Mouse (Mus musculus) forelimb bud, embryonic 11.5 days (tissue): ENCODE results near the gene Ccr9.

Experiments
- DNase-seq: peaks from one replicate; pipeline ENCODE4 v3.0.0-alpha.2; 2012; ENCODE audit warnings: low read depth, low spot score

Gene Ccr9

DNA sequence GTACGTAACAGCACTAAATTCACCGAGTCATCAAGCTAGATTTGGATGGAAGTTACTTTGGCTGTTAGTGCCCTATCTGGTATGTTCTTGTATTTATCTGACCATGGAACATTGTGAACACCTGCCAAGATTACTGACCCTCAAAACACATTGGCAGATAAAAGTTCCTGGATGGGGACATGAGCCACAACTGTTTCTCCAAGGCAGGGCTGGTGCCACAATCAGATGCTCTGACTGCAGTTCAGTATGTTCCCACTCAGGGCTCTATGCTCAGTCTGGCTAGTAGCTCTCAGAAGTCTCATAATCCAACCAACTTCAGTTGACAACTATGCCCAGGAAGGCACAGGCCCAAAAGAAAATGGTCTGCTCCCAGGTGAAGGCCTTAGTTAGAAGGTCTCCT, 124.2 kb downstream of the Ccr9 start:
- no peak for DNase-seq

DNA sequence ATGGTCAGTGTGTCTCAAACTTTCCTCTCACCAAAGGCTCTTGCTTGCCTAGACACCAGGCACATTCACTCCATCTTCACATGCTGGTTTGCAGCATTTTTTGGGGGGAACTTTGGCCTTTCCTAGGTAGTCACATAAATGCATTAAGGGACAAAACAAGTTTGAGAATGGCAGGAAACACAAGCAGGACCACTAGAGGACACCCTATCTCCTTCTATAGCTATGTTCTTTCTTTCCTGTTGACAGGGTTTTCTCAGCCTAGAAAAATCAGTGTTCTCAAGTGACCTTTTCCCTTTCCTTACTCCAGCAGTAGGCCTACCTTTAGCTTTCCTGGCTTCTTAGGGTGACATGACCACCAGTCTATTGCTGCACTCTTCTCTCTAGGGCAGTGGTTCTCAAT, 124.7 kb downstream of the Ccr9 start:
- no peak for DNase-seq

DNA sequence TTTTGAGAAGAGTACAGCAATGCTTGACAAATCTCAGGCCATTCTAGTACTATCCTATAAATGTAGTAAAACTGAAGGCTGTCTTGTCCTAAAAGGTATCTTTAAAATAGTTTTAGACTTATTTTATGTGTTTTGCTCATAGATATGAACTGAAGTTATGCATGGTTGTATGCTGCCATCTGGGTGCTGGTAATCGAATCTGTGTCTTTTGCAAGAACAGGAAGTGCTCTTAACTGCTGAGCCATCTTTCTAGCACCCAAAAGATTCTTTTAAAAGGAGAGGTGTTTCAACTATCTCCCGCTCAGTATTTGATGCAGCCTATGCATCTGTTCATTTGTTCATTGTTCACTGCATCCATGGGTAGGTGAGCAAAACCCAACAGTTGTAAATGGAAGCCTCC, 127.0 kb downstream of the Ccr9 start:
- no peak for DNase-seq

DNA sequence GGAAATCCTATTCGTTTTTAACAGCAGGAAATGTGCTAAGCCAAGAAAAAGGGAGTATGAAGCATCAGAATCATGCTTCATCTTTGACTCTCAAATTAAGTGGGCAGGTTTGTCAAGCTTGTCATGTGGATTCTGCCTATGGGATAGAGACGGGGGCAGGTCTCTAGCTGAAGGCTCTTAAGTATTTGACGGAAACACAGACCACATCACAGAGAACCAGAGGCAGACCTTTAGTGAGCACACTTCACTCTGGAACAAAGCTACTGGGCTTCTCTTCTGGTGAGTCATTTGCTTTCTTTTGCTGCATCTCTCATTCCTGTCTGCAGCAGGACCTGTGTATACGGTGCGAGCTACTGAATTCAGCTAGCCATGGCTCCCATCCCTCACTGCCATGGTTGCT, 128.0 kb downstream of the Ccr9 start, which contains the start of gene Cxcr6:
Cxcr6 (plus strand) TSS at position 209 of the 400 bp plus-strand sequence.
- DNase-seq, result no peak

DNA sequence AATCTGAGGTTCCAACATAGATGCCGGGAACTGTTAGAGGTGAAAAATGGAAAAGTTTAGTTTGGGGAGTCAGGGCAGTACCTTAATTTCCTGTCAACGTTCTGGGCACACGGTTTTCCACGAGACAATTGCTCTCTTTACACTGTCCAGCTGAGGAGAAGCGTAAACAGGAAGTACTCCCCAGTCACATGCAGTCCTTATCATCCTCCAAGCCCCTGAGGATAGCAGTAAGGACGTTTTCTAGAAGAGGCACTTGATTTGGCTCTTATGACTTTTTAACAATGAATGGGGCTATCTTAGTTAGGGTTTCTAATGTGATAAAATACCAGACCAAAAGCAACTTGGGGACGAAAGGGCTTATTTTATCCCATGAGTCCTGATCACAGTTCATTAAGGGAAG, 130.3 kb downstream of the Ccr9 start:
- no peak for DNase-seq

DNA sequence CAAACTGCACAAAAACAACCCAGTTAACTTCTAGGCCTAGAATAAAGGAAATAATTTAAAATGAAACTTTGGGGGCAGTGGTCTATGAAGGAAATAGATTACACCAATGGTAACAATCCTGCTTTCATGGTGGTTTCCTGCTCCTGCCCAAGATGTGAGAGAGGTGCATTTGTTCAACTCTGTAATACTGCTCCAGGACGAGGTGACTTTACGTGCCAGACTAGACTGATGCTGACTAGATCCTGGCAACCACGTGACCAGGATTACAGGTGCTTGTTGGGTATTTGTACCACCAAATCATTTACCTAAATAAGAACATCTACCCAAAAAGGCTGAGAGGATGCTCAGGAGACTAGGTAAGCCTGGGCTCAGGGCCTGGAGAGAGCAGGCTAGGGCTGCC, 133.6 kb downstream of the Ccr9 start:
- no peak for DNase-seq

DNA sequence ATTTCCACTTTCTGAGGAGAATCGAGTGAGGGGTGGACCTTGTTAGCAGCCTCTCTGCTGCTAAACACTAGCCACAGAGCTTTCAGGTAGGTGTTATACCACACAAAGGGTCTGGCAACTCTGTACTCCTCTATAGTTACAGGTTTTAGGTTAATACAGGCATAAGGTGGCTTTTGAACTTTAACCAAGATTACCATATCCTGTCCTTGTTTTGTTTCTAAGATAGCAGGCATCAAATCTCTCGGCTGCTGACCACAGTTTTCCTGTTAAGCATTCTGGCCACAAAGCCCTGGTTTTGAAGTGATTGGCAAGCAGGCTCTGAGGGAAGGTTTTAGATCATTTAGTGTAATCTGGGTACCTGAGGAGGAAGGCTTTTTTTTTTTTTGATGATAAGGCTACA, 136.1 kb downstream of the Ccr9 start:
- no peak for DNase-seq

DNA sequence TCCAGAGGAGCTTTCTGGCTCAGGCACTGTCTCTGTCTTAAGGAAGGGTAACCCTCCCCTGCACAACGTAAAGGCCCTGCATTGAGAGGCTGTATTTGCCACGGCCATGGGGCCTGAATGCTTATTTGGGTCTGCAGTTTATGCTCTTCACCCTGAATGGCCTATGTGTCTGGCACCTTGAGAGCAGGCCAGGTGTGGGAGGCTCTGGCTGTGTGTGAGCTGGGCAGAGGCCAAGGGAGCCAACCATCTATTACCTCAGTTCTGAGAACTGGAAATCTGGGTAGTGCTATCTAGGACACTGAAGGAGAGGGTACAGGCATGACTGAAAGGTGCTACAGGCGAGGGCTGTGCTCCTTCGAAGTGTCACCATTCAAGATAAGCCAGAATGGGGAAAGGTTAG, 136.6 kb downstream of the Ccr9 start:
- DNase-seq, result no peak

DNA sequence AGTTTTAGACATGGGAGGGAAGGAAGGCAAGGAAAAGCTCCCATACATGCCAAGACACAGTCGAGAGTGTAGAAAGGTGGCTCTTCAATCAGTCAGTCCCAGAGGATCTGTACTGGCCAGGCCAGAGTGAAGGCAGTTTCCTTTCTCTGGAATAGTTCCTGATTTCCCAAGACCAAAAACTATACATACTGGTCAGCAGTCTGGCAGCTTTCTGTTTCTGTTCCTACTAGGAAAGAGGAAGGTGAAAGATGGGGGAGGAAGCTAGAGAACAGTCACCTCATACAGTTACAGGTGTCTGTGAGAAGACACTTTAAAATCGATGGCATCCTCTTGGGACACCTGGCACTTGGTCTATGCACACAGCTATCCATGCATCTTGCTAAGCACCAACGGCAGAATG, 137.2 kb downstream of the Ccr9 start:
- DNase-seq, result no peak

DNA sequence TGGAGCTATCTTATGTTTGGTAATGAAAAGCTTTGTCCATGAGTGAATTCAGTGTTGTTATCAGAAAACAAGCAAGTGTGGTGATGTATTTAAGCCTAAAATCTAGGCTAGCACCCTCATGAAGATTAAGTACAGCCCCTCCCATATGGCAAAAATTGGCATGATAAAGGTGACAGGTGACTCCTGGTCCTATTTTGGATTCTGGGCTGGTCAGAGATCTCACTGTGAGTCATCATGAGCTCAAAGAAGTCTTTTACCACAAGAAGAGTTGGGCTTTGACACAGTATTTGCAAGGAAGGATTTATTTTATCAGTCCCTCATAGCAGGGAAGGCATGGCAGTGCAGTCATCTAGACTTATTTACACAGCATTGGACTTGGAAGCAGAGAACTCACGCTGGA, 137.8 kb downstream of the Ccr9 start:
- DNase-seq, result no peak

DNA sequence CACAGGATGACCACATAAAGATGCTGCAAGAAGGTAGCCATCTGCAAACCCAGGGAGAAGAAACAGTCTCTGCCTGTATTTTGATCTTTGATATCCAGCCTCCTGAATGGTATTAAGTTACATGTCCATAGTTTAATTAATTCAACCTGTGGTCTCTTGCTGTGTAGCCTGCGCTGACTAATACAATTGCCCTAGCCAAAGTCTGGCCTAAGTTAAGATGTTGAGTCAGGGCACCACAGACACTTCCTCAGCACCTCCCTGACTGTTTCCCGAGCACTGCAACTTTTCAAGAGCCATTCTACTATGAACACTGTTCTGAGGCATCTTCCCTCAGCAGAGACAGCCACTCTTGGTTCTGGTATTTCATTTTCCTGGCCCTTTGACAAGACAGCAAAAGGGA, 140.4 kb downstream of the Ccr9 start:
- DNase-seq, result peak; percentile 1

DNA sequence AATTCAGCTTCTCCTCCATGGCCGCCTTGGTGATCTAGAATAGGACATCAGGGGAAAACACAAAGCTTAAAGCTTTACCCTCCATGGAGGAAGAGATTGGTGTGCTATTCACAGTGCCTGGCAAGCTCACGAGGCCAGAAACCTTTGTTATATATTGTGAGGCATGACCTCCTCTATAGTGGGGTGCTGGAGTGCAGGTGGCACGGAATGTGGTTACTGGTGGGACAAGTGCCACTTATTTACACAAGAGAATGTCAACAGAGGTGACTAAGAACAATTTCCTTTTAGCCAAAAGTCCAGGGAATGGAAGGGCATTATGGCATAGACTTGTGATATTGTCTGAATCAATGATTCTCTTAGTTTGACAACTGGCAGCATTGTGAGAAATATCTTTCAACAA, 148.4 kb downstream of the Ccr9 start:
- no peak for DNase-seq

DNA sequence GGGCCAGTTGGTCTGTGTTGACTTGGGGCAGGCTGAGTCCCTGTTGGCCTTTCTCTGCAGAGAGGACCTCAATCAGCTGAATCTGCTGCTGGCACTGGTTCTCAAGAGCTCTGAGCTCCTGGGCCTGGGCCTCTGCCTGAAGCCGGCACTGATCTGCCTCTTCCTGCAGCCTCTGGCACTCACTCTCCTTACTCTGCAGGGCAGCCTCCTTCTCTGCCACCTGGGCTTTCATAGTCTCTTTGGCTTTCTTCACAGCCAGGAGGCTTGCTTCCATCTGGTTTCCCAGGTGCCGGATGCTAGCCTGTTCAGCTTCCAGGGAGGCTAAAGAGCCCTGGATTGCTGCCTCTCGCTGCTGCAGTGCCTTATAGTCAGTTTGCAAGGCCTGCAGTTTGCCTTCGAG, 150.7 kb downstream of the Ccr9 start:
- no peak for DNase-seq
